Mouse (Mus musculus): ENCODE measurements around the gene Mphosph8. TPM values are rescaled to one million over a fixed set of nuclear protein-coding genes. Genes with fewer than 3 reads are reported as not detected.

Gene Mphosph8
- polyA plus RNA-seq, 1 experiment from 2014 or later: 10.7 TPM

- no peak overlapping the region for H3K27ac ChIP-seq (ENCODE audit: low read length)
- ATAC-seq (ENCODE audit: low read depth): no peak
- no peak overlapping the region for H3K4me3 ChIP-seq (ENCODE audit: low read depth, low read length)
- H3K27me3 ChIP-seq (ENCODE audit: control insufficient read depth, insufficient read depth, low read depth, low read length): no peaks in the 10 kb centered on the region
- peaks cover 3% of the 10 kb centered on the region; the same call in 1 of the 2 replicates for H3K36me3 ChIP-seq (ENCODE audit: control insufficient read depth, insufficient read depth)
- no peaks in the 10 kb centered on the region for H3K9me3 ChIP-seq (replicated peaks; ENCODE audit: control insufficient read depth, low read length)
- WGBS (ENCODE audit: insufficient replicate concordance): 78% methylated on average over 1 of the region's 1 CpGs
- no peak overlapping the region for H3K9ac ChIP-seq (ENCODE audit: low read depth, low read length)
- no peak overlapping the region for H3K4me2 ChIP-seq (ENCODE audit: low read depth, low read length)
- H3K4me1 ChIP-seq (ENCODE audit: control insufficient read depth, low read depth, low read length): no peaks in the 10 kb centered on the region
These were observed 72.1 kb downstream of the Mphosph8 start for GRCm38 (mm10) chr14:56740175-56740574.

Other genes with a start within 250 kb of the Mphosph8 start
- gene Cenpj, start 92.8 kb upstream of the Mphosph8 start, polyA plus RNA-seq (2015; fragmentation: Nextera tagmentation; extraction: Ambion mirVana): 4.2 and 5.5 TPM in 2 replicates
- gene Parp4, start 92.6 kb upstream of the Mphosph8 start, polyA plus RNA-seq (2015; fragmentation: Nextera tagmentation; extraction: Ambion mirVana): 2.1 and 2.2 TPM in 2 replicates
- gene Pspc1, start 110.1 kb downstream of the Mphosph8 start, polyA plus RNA-seq (2015; fragmentation: Nextera tagmentation; extraction: Ambion mirVana): 9.3 and 10.1 TPM in 2 replicates
- gene Zmym5, start 143.5 kb downstream of the Mphosph8 start, polyA plus RNA-seq (2015; fragmentation: Nextera tagmentation; extraction: Ambion mirVana): 8.6 and 9.1 TPM in 2 replicates
- 7.6 and 7.7 TPM in 2 replicates for gene Zmym2, start 218.4 kb downstream of the Mphosph8 start, polyA plus RNA-seq (2015; fragmentation: Nextera tagmentation; extraction: Ambion mirVana)